Mouse (Mus musculus): ENCODE data around the gene Slc25a54. TPM values are rescaled to one million over a fixed set of nuclear protein-coding genes. Genes with fewer than 3 reads are reported as not detected.

The Slc25a54 gene
- polyA plus RNA-seq, 1 experiment from 2014 or later = not detected

DNA sequence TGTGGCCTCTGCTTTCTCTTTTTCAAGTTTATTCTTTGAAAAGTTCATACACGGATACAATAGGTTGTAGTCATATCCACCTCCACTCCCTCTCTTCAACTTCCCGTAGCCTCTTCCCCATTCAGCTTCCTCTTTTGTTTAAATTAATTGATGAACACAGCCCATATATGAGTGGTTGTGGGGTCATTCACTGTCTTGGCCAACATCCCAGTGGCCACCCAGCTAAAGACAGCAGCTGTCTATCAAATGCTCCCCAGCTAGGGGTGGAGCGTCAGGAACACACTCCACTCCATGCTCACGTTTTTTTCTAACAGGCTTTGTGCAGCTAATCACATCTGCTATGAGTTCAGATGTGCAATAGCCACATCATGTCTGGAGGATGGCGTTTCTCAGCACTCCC is 49.5 kb downstream of the Slc25a54 start:
- H3K9me3 ChIP-seq = peaks cover 10% of the 10 kb centered on the region; the same call in 1 of the 2 replicates
- no peak overlapping the region for H3K4me2 ChIP-seq (replicated peaks)
- 77% methylated on average over 5 of the region's 5 CpGs for WGBS
- H3K36me3 ChIP-seq = peaks cover 6% of the 10 kb centered on the region; the same call in 1 of the 2 replicates
- ATAC-seq (ENCODE audit: low FRiP score, low read depth) = no peak
- H3K4me1 ChIP-seq = no peaks in the 10 kb centered on the region
- no peak overlapping the region for H3K9ac ChIP-seq (replicated peaks)
- H3K4me3 ChIP-seq = no peak overlapping the region
- H3K27me3 ChIP-seq = no peaks in the 10 kb centered on the region
- no peak overlapping the region for H3K27ac ChIP-seq (replicated peaks)

DNA sequence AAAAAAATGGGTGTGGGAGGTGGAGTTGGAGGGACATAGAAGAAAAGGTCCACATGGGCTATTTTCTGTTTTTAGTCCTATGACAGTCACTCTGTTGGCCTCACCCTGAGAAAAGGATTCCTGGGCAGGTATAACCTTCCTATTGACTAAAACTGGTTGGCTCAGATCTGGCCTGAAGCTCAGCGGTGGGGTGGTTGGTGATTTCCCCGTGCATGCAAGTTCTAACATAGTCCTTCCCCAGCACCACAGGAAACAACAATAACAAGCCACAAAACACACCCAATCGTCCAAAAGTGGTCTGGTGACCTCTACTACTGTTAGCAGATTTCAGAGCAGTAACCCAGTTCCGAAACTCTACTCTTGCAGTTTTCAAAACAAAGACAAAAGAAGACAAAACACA is 52.7 kb downstream of the Slc25a54 start:
- no peak for ATAC-seq (ENCODE audit: low FRiP score, low read depth)
- H3K4me3 ChIP-seq = no peak overlapping the region
- no peak overlapping the region for H3K4me2 ChIP-seq (replicated peaks)
- H3K27me3 ChIP-seq = no peaks in the 10 kb centered on the region
- 86% methylated on average over 4 of the region's 4 CpGs for WGBS
- no peaks in the 10 kb centered on the region for H3K4me1 ChIP-seq
- no peak overlapping the region for H3K9ac ChIP-seq (replicated peaks)
- no peak overlapping the region for H3K27ac ChIP-seq (replicated peaks)
- peaks cover 10% of the 10 kb centered on the region; the same call in 1 of the 2 replicates for H3K9me3 ChIP-seq
- 0 out of 2 replicates have a peak, but pooled peaks cover 4% of the 10 kb centered on the region for H3K36me3 ChIP-seq

DNA sequence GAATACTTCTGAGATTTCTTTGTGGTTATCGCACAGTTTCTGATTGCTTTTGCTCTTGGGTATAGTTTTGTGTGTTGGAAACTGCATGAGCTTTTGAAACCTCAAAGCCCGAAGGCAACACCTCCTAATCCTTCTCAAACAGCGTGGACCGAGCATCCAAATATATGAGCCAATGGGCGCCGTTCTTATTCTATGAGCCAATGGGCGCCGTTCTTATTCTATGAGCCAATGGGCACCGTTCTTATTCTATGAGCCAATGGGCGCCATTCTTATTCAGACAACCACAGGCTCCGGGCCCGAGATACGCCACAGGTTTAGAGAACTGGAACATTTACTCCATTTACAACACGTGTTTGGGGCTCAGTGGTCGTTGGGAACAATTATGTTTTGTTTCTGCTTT is 53.8 kb downstream of the Slc25a54 start:
- ATAC-seq (ENCODE audit: low FRiP score, low read depth) = no peak
- H3K27ac ChIP-seq (replicated peaks) = no peak overlapping the region

DNA sequence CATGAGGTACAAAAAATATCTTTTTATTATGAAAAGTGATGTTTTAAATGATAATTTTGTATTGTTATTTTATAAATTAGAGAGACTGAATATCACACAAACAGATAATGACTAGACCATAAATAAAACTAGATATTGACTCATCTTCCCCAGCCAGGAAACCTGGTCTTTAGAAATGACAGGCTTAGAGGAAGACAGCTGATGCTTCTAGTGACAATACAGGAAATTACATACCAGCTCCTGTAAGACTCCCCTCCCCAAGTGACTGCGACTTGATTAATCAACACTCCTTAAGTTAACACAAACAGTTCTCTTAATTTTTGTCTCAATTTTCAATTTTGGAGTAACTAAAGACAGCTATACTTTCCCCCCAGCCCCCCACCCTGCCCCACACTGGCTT is 55.1 kb downstream of the Slc25a54 start:
- Histone ChIP-seq H3K4me1 (no peaks in the 10 kb centered on the region), H3K9me3 (peaks cover 10% of the 10 kb centered on the region; the same call in 1 of the 2 replicates), H3K27ac (replicated peaks) (no peak overlapping the region), H3K27me3 (no peaks in the 10 kb centered on the region), H3K4me2 (replicated peaks) (no peak overlapping the region), H3K4me3 (no peak overlapping the region), H3K9ac (replicated peaks) (no peak overlapping the region), H3K36me3 (0 out of 2 replicates have a peak, but pooled peaks cover 4% of the 10 kb centered on the region)
- no peak for ATAC-seq (ENCODE audit: low FRiP score, low read depth)
- 91% methylated on average over 1 of the region's 1 CpGs for WGBS

More for the DNA sequence above, 53.8 kb downstream of the Slc25a54 start:
- no peaks in the 10 kb centered on the region for H3K27me3 ChIP-seq
- H3K9me3 ChIP-seq = peaks cover 10% of the 10 kb centered on the region; the same call in 1 of the 2 replicates
- WGBS = 93% methylated on average over 15 of the region's 15 CpGs
- H3K4me1 ChIP-seq = no peaks in the 10 kb centered on the region
- H3K36me3 ChIP-seq = 0 out of 2 replicates have a peak, but pooled peaks cover 4% of the 10 kb centered on the region
- H3K4me2 ChIP-seq (replicated peaks) = no peak overlapping the region
- no peak overlapping the region for H3K9ac ChIP-seq (replicated peaks)
- no peak overlapping the region for H3K4me3 ChIP-seq

DNA sequence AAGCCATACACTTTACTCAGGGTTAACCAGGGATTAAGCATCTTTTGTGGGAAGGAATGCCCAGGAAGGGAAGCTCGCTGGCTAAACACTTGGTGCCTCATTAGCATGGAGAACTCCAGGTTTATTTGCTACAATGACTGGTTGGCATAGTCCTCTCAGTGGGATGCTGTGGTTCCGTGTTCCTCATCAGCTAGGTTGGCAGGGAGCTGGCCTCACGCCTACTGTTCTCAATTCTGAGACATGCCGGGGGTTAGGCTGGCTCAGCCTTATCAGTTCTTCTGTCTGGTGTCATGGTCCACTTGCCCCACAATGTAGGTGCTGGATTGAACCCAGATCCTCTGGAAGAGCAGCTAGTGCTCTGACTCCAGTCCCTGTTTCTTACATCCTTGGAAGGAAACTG is 72.3 kb downstream of the Slc25a54 start:
- Histone ChIP-seq H3K4me1 (no peaks in the 10 kb centered on the region), H3K9ac (replicated peaks) (no peak overlapping the region), H3K36me3 (no peaks in the 10 kb centered on the region; the same call in 1 of the 2 replicates), H3K9me3 (no peaks in the 10 kb centered on the region), H3K27ac (replicated peaks) (no peak overlapping the region), H3K4me2 (replicated peaks) (no peak overlapping the region), H3K4me3 (no peak overlapping the region), H3K27me3 (no peaks in the 10 kb centered on the region)
- 77% methylated on average over 4 of the region's 4 CpGs for WGBS
- no peak for ATAC-seq (ENCODE audit: low FRiP score, low read depth)

DNA sequence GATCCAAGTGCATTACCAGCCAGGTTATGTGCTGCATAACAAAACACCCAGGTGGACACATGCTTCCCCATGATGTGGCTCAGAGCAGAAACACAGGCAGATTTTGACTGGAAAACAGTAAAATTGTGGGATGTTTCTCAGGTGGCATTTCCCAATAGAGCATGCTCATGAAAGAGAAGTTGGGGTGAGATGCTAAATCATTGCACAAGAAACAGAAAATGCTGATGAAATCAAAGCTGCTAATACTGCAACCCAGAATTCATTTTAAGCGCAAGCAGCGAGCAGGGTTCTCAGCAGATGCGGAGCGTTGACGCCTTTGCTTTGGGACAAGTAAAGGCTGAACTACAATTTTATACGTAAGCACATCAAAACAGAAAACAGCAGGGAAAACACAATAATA is 73.1 kb downstream of the Slc25a54 start:
- Histone ChIP-seq H3K4me2 (replicated peaks) (no peak overlapping the region), H3K9me3 (no peaks in the 10 kb centered on the region), H3K36me3 (no peaks in the 10 kb centered on the region; the same call in 1 of the 2 replicates), H3K4me3 (no peak overlapping the region), H3K9ac (replicated peaks) (no peak overlapping the region), H3K4me1 (no peaks in the 10 kb centered on the region), H3K27ac (replicated peaks) (no peak overlapping the region), H3K27me3 (no peaks in the 10 kb centered on the region)
- no peak for ATAC-seq (ENCODE audit: low FRiP score, low read depth)
- WGBS = 96% methylated on average over 6 of the region's 6 CpGs

DNA sequence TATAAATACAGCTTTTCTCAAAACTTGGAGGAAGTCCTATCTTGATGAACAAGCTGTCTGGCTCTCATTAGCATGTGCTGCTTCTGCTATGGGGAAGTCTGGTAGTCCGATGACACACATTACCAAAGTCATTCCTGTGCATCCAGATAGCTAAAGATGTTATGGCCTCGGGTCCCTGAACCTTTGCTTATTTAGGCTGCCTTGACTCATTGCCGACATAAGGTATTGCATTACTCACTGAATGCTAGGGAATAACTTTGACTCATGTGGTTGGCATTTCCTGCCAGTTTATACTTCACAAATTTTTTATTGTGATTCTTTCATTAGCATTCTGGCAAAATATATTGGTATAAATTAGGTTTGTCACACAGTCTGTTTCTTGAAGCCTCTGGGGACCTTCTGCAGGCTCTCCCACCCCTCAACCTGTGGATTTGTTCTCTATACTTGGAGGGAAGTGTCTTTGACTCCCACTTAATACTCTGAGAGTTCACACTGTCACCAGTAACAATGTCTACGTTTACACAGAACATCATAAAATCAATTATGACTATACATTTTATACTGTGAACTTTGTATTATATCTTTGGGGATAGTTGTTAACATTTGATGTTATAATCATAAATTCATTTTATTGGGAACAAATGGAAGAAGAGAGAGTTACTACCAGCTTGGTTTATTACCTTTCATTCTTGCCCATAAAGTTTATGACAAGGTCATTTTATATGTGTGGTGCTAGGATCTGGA is 75.8 kb downstream of the Slc25a54 start:
- 92% methylated on average over 4 of the region's 4 CpGs for WGBS
- Histone ChIP-seq H3K9ac (replicated peaks) (no peak overlapping the region), H3K4me3 (no peak overlapping the region), H3K36me3 (peaks cover 5% of the 10 kb centered on the region), H3K27me3 (no peaks in the 10 kb centered on the region), H3K4me1 (no peaks in the 10 kb centered on the region), H3K4me2 (replicated peaks) (no peak overlapping the region), H3K9me3 (no peaks in the 10 kb centered on the region), H3K27ac (replicated peaks) (no peak overlapping the region)
- no peak for ATAC-seq (ENCODE audit: low FRiP score, low read depth)

DNA sequence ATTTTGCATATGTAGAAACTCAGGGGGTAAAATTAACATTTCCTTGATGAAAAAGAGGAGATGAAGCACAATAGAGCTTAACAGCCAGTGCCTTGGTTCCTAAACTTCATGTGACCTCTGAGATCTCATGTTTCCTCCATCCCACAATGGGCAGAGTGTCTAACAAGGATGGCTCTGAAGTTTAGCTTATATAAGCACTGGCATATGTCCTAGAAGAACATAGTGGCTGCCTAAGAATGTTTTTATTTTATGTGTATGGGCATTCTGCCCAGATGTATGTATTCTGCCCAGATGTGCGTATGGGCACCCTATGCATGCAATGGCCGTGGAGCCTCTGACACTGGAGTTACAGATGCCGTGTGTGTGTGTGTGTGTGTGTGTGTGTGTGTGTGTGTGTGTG is 77.2 kb downstream of the Slc25a54 start:
- H3K4me2 ChIP-seq (replicated peaks) = no peak overlapping the region
- H3K4me3 ChIP-seq = no peak overlapping the region
- H3K27me3 ChIP-seq = no peaks in the 10 kb centered on the region
- peaks cover 5% of the 10 kb centered on the region for H3K36me3 ChIP-seq
- H3K9me3 ChIP-seq = no peaks in the 10 kb centered on the region
- no peaks in the 10 kb centered on the region for H3K4me1 ChIP-seq
- WGBS = 81% methylated on average over 3 of the region's 3 CpGs
- H3K27ac ChIP-seq (replicated peaks) = no peak overlapping the region
- no peak overlapping the region for H3K9ac ChIP-seq (replicated peaks)
- no peak; the same call in 1 of the 2 replicates for ATAC-seq (ENCODE audit: low FRiP score, low read depth)

DNA sequence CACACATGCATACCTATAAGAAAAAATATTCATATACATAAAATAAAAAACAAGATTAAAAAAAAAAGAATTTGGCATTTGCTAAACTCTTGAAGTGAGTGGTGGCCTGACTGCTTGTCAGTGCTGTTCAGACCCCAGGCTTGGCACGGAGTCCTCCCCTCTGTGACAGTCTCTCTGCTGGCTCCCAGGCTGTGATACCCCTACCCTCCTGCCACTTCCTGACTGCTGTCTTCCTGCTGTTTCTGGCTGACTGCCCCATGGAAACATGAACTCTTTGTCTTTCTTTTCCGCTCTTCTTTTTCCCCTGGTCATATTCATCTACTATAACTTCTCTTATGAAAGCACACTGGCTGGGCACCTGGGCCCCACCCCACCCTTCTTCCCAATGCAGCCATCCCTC is 83.8 kb downstream of the Slc25a54 start:
- no peaks in the 10 kb centered on the region for H3K4me1 ChIP-seq
- no peaks in the 10 kb centered on the region for H3K9me3 ChIP-seq
- H3K27me3 ChIP-seq = no peaks in the 10 kb centered on the region
- no peak for ATAC-seq (ENCODE audit: low FRiP score, low read depth)
- H3K27ac ChIP-seq (replicated peaks) = no peak overlapping the region
- no peak overlapping the region for H3K4me2 ChIP-seq (replicated peaks)
- H3K36me3 ChIP-seq = peaks cover 24% of the 10 kb centered on the region
- H3K9ac ChIP-seq (replicated peaks) = no peak overlapping the region
- no peak overlapping the region for H3K4me3 ChIP-seq
- WGBS = 93% methylated on average over 2 of the region's 2 CpGs

DNA sequence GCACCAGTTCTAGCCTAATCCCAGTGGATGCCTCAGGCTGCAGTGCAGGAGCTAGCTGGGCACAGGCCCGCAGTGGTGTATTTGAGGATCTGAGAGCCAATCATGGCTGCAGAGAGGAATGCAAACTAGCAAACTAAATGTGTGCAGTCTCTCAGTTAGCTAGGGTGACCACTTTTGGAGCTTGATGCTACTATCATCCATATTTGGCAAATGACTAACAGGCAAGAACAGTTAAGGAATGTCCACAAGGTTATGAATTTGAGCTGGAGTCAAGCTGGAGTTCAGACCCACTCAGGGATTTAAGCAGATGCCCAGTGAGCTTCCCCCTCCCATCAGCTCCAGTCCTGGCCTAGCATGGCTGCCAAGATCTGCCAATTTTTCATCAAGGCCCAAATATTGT is 84.4 kb downstream of the Slc25a54 start:
- Histone ChIP-seq H3K27me3 (no peaks in the 10 kb centered on the region), H3K36me3 (peaks cover 20% of the 10 kb centered on the region), H3K27ac (replicated peaks) (no peak overlapping the region), H3K4me1 (no peaks in the 10 kb centered on the region), H3K9me3 (no peaks in the 10 kb centered on the region), H3K4me3 (no peak overlapping the region), H3K4me2 (replicated peaks) (no peak overlapping the region), H3K9ac (replicated peaks) (no peak overlapping the region)
- no peak for ATAC-seq (ENCODE audit: low FRiP score, low read depth)
- 100% methylated on average over 1 of the region's 1 CpGs for WGBS

DNA sequence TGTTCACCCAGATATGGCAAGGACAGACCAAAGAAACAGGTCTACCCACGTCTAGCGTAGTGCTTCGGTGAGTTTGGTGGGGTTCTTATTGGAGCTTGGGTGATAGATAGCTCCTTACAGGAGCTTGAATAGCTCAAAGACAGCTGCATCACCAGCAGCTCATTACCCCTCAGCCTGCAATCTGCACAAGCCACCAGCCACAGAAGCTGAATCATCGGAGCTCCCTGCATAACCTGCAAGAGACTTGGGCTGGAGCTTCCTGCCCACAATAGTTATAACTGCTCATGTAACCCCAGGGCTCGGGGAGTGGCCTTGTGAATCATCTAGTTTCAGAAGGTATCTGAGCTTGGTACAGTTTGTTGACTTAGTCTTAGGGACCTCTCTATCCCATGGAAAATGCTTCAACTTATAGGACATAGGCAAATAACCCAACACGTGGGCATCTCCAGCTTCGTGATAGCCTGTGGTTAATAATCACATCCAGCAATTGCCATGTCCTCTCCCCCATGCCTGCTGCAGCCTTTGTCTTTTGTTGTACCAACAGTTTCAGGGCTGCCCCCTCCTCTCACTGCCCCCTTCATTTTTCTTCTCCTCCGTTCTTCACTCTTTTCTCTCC is 85.1 kb downstream of the Slc25a54 start:
- 90% methylated on average over 8 of the region's 8 CpGs for WGBS
- ATAC-seq (ENCODE audit: low FRiP score, low read depth) = no peak
- no peak overlapping the region for H3K4me3 ChIP-seq

More for the DNA sequence above, 85.1 kb downstream of the Slc25a54 start:
- H3K9ac ChIP-seq (replicated peaks) = no peak overlapping the region
- no peaks in the 10 kb centered on the region for H3K9me3 ChIP-seq
- no peak overlapping the region for H3K4me2 ChIP-seq (replicated peaks)
- H3K27ac ChIP-seq (replicated peaks) = no peak overlapping the region
- no peaks in the 10 kb centered on the region for H3K27me3 ChIP-seq
- no peaks in the 10 kb centered on the region for H3K4me1 ChIP-seq
- H3K36me3 ChIP-seq = peaks cover 18% of the 10 kb centered on the region; the same call in 1 of the 2 replicates
